Mouse (Mus musculus): ENCODE results near the gene Gm17617. TPM values are rescaled to one million over a fixed set of nuclear protein-coding genes. Genes with fewer than 3 reads are reported as not detected.
A peak's percentile ranks its signal among the peaks of the same experiment; 100 is the strongest.

Gm17617 gene
- total and polyA plus RNA-seq, 2 experiments from 2014 or later: not detected

DNA sequence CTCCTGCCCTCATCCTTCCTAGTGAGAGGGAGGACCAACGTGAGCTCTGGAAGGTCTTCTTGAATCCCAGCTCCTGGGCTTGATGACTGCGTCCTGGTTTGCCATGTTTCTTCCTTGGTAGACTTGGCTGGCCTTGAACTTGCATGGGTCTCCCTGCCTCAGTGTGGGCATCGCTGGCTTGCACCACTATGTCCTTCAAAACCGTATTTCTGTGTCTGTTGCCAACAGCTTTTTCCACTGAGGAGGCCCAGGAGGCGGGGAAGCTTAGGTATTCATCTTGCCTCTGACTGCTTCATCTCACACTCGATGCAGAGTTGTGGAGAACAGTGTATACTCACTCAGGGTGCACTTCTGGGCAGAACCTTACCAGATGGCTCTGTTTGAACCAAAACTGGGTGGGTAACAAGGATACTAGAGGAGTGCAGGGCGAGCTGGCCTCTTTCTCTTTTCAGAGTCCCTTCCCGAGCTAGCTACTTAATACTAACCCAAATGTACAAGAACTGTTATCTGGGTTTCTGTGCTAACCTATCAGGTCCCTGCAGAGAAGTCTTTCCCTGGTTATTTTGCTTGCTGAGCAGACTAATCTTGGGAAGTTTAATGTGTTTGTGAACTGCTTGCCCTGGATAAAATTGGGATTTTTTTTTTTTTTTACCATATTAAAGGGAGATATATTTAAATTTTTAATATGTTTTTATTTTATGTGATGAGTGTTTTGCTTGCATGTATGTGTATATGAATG, 27.2 kb downstream of the Gm17617 start:
- H3K4me1 ChIP-seq (ENCODE audit: control insufficient read depth, insufficient read depth): peaks cover 18% of the 10 kb centered on the region
- no peaks in the 10 kb centered on the region for H3K27me3 ChIP-seq (ENCODE audit: control insufficient read depth, insufficient read depth, low read length)
- DNase-seq (ENCODE audit: low spot score): peak; percentile 13
- peak overlapping the region; percentile 76 for H3K4me3 ChIP-seq (ENCODE audit: low read depth, low read length)
- peak overlapping the region; percentile 81 for H3K27ac ChIP-seq (ENCODE audit: low read depth)
- H3K4me2 ChIP-seq (ENCODE audit: low read depth, low read length): peak overlapping the region; percentile 83
- peaks cover 9% of the 10 kb centered on the region; the same call in 1 of the 2 replicates for H3K36me3 ChIP-seq (replicated peaks; ENCODE audit: control insufficient read depth, insufficient read depth, low read length)
- 12% methylated on average over 8 of the region's 8 CpGs for WGBS
- H3K9me3 ChIP-seq (replicated peaks; ENCODE audit: control insufficient read depth, low read length): no peaks in the 10 kb centered on the region
- H3K9ac ChIP-seq (replicated peaks; ENCODE audit: low read depth, low read length): peak overlapping the region; percentile 72
- TF ChIP-seq EP300 (IDR thresholded peaks at IDR 0.05; ENCODE audit: low read depth): no peak
- TF ChIP-seq CTCF (IDR thresholded peaks at IDR 0.05; ENCODE audit: low read depth): no peak
- ATAC-seq (ENCODE audit: insufficient read depth, low read depth): no peak

DNA sequence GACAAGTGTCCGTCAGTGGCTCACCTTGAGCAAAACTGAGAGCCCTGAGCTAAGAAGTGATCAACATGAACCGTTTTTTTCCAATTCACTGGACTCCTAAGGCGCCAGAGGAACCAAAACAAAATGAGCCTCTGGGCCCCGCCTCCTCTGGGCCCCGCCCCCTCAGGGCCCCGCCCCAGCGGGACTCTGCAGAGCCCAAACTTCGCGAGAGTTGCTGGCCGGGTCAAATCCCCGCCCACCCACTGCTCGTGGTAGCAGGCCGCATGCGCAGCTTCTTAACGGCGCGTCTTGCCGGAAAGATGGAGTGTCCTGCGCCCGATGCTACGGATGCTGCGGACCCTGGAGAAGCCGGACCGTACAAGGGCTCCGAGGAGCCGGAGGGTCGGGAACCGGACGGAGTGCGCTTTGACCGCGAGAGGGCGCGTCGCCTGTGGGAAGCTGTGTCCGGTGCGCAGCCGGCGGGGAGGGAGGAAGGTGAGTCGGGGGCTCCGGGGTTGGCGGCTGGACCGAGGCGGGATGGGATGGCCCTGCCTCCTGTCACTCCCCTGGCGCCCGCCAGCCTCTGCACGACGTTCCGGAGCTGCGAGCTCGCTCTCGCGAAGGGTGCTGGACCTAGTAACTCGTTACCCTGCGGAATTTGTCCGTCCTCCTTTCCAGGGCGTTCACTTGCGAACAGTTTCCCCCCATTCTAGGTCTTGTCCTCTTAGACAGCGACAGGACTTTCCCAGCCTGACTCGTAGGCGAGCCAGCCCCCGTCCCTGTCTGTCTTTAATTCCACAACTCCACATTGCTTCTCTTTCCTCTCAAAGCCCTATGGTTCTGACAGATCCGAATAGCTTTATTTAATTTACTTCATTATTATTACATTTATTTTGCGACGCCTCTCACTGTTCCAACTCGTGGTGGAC, 28.0 kb downstream of the Gm17617 start, which contains the start of gene Zfp346:
TSS of gene Zfp346 (plus strand) at position 267 of the 908 bp plus-strand sequence.
- WGBS: under 1% methylated on average over 56 of the region's 66 CpGs
- Histone ChIP-seq H3K4me1 (ENCODE audit: control insufficient read depth, insufficient read depth) (peaks cover 18% of the 10 kb centered on the region), H3K4me3 (ENCODE audit: low read depth, low read length) (peak within 1 kb of the TSS; percentile 76), H3K27ac (ENCODE audit: low read depth) (peak within 1 kb of the TSS; percentile 81), H3K36me3 (replicated peaks; ENCODE audit: control insufficient read depth, insufficient read depth, low read length) (peaks cover 9% of the 10 kb centered on the region; the same call in 1 of the 2 replicates), H3K4me2 (ENCODE audit: low read depth, low read length) (peak within 1 kb of the TSS; percentile 83), H3K27me3 (ENCODE audit: control insufficient read depth, insufficient read depth, low read length) (no peaks in the 10 kb centered on the region), H3K9ac (replicated peaks; ENCODE audit: low read depth, low read length) (peak within 1 kb of the TSS; percentile 72), H3K9me3 (replicated peaks; ENCODE audit: control insufficient read depth, low read length) (no peaks in the 10 kb centered on the region)
- peak; percentile 91 for ATAC-seq (ENCODE audit: insufficient read depth, low read depth)
- DNase-seq (ENCODE audit: low spot score): peak; percentile 97
- TF ChIP-seq EP300 (IDR thresholded peaks at IDR 0.05; ENCODE audit: low read depth) (0 out of 2 replicates have a peak, but pooled peaks have one; percentile 51), CTCF (IDR thresholded peaks at IDR 0.05; ENCODE audit: low read depth) (no peak; the same call in 1 of the 2 replicates)

DNA sequence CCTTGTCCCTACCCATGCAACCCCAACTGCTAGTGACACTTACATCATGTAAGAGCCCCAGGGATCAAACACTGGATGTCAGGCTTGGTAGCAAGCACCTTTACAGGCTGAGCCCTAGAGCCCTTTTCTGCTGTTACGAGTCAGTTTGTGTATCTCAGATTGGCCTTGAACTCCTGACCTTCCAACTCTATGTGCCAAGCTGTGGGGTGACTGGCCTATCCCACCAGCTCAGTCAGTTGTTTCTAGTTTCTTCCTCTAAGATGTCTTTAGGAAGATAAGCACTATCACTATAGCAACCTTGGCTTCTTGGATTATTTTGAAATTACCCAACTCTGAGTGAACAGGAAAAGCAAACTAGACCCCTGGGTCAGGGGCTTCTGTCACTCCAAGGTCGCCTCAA, 30.0 kb downstream of the Gm17617 start:
- DNase-seq (ENCODE audit: low spot score): no peak
- TF ChIP-seq CTCF (IDR thresholded peaks at IDR 0.05; ENCODE audit: low read depth) (no peak), EP300 (IDR thresholded peaks at IDR 0.05; ENCODE audit: low read depth) (no peak)
- Histone ChIP-seq H3K4me1 (ENCODE audit: control insufficient read depth, insufficient read depth) (peaks cover 25% of the 10 kb centered on the region), H3K9ac (replicated peaks; ENCODE audit: low read depth, low read length) (no peak overlapping the region), H3K27me3 (ENCODE audit: control insufficient read depth, insufficient read depth, low read length) (no peaks in the 10 kb centered on the region), H3K4me2 (ENCODE audit: low read depth, low read length) (no peak overlapping the region), H3K27ac (ENCODE audit: low read depth) (no peak overlapping the region), H3K9me3 (replicated peaks; ENCODE audit: control insufficient read depth, low read length) (no peaks in the 10 kb centered on the region), H3K4me3 (ENCODE audit: low read depth, low read length) (no peak overlapping the region), H3K36me3 (replicated peaks; ENCODE audit: control insufficient read depth, insufficient read depth, low read length) (peaks cover 5% of the 10 kb centered on the region; the same call in 1 of the 2 replicates)
- no peak for ATAC-seq (ENCODE audit: insufficient read depth, low read depth)
- WGBS: 55% methylated on average over 2 of the region's 2 CpGs

DNA sequence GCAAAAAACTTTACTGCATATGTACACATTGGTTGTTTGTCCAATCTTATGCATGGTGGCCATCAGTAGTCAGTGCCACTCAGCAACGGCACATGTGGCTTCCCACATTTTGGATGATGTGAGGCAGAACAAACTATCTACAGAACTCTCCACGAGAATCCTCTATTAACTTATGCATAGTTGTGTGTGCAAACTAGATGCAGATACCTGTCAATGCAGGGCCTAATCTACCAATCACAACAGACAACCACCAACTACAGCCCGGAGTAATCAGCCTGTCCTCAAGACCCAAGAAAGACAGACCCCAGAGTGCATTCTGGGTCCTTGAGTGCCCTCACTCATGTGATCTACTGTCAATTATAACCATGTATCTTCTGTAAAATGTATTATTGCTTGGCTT, 31.0 kb downstream of the Gm17617 start:
- no peak overlapping the region for H3K4me3 ChIP-seq (ENCODE audit: low read depth, low read length)
- no peak overlapping the region for H3K4me2 ChIP-seq (ENCODE audit: low read depth, low read length)
- H3K9me3 ChIP-seq (replicated peaks; ENCODE audit: control insufficient read depth, low read length): no peaks in the 10 kb centered on the region
- no peak overlapping the region for H3K9ac ChIP-seq (replicated peaks; ENCODE audit: low read depth, low read length)
- peaks cover 23% of the 10 kb centered on the region for H3K4me1 ChIP-seq (ENCODE audit: control insufficient read depth, insufficient read depth)
- DNase-seq (ENCODE audit: low spot score) (no peak), ATAC-seq (ENCODE audit: insufficient read depth, low read depth) (no peak)
- WGBS: 88% methylated on average over 3 of the region's 3 CpGs
- TF ChIP-seq EP300 (IDR thresholded peaks at IDR 0.05; ENCODE audit: low read depth) (no peak), CTCF (IDR thresholded peaks at IDR 0.05; ENCODE audit: low read depth) (no peak)
- H3K27ac ChIP-seq (ENCODE audit: low read depth): no peak overlapping the region
- H3K27me3 ChIP-seq (ENCODE audit: control insufficient read depth, insufficient read depth, low read length): no peaks in the 10 kb centered on the region
- no peaks in the 10 kb centered on the region for H3K36me3 ChIP-seq (replicated peaks; ENCODE audit: control insufficient read depth, insufficient read depth, low read length)

DNA sequence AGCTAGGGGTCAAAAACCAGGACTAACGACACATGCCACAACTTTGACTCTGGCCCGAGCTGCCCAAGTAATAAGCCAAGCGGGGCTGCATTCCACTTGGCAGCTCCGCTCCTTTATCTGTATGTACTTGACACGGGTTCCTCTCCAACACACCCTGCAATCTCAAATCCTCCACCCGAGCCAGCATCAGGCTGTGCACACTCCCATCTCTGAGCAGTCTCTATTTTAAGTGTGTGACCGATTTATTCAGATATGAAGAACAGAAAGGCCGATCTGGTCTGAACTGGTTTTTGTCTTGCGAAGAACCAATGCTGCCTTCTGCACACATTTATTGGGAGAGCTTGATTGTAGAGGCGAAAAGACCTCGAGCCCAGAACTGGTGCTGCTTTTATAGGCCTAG, 31.7 kb downstream of the Gm17617 start:
- Histone ChIP-seq H3K9me3 (replicated peaks; ENCODE audit: control insufficient read depth, low read length) (no peaks in the 10 kb centered on the region), H3K4me2 (ENCODE audit: low read depth, low read length) (no peak overlapping the region), H3K4me3 (ENCODE audit: low read depth, low read length) (no peak overlapping the region), H3K36me3 (replicated peaks; ENCODE audit: control insufficient read depth, insufficient read depth, low read length) (no peaks in the 10 kb centered on the region), H3K27ac (ENCODE audit: low read depth) (peak overlapping the region; percentile 52), H3K4me1 (ENCODE audit: control insufficient read depth, insufficient read depth) (peaks cover 16% of the 10 kb centered on the region), H3K9ac (replicated peaks; ENCODE audit: low read depth, low read length) (no peak overlapping the region), H3K27me3 (ENCODE audit: control insufficient read depth, insufficient read depth, low read length) (no peaks in the 10 kb centered on the region)
- 47% methylated on average over 11 of the region's 11 CpGs for WGBS
- ATAC-seq (ENCODE audit: insufficient read depth, low read depth): no peak
- DNase-seq (ENCODE audit: low spot score): no peak
- no peak for TF ChIP-seq EP300 (IDR thresholded peaks at IDR 0.05; ENCODE audit: low read depth)
- no peak for TF ChIP-seq CTCF (IDR thresholded peaks at IDR 0.05; ENCODE audit: low read depth)

Measured in heart, postnatal 0 days (tissue).